Mouse (Mus musculus) spleen, postnatal 14 days (tissue): ENCODE measurements at regions not wholly inside any gene's neighbourhood (a gene's known extent, or its start where the extent isn't known, plus 50 kb on each side); places are given as distances from the start of the nearest gene placed in this dataset.

ENCODE experiments used
- DNase-seq, 2 experiments: peaks; one replicate each; pipeline ENCODE4 v3.0.0; 2021 to 2022; ENCODE audit warnings: low spot score in 2 of 2

- DNase-seq, result no peak
These were observed 86.4 kb upstream of the Noct start for GRCm38 (mm10) chr3:51137730-51138312.

- DNase-seq, result no peak
These were observed 78.3 kb upstream of the Noct start for GRCm38 (mm10) chr3:51145985-51146384.

GRCm38 (mm10) chr3:51150012-51150411 lies 74.2 kb upstream of the Noct start:
- no peak for DNase-seq

- DNase-seq, result no peak
These were observed 73.1 kb upstream of the Noct start for GRCm38 (mm10) chr3:51151104-51151503.

GRCm38 (mm10) chr3:51155621-51156020 lies 68.6 kb upstream of the Noct start:
- DNase-seq, result no peak

GRCm38 (mm10) chr3:51156386-51157290 lies 67.6 kb upstream of the Noct start:
- peak in 1 of 2 experiments; percentile 21 for DNase-seq

- no peak for DNase-seq
These were observed 67.0 kb upstream of the Noct start for GRCm38 (mm10) chr3:51157291-51157650.

- no peak for DNase-seq
These were observed 65.8 kb upstream of the Noct start for GRCm38 (mm10) chr3:51158449-51158848.

GRCm38 (mm10) chr3:51159322-51159721 lies 64.9 kb upstream of the Noct start:
- no peak for DNase-seq

- no peak for DNase-seq
These were observed 64.4 kb upstream of the Noct start for GRCm38 (mm10) chr3:51159881-51160280.

- DNase-seq, result no peak
These were observed 63.6 kb upstream of the Noct start for GRCm38 (mm10) chr3:51160625-51161024.

- DNase-seq, result no peak
These were observed 54.9 kb upstream of the Noct start for GRCm38 (mm10) chr3:51169150-51169925.

- peak; percentile 33 to 55 for DNase-seq
These were observed 53.9 kb upstream of the Noct start for GRCm38 (mm10) chr3:51170225-51170852.
